Mouse (Mus musculus): ENCODE data around the gene Btbd2.
A peak's percentile ranks its signal among the peaks of the same experiment; 100 is the strongest.
"Not testable (repeated sequence)": the region's sequence is repeated elsewhere in the genome, so short reads cannot be mapped to it uniquely, and the experiment has no call there.

Btbd2 gene

GRCm38 (mm10) chr10:80606306-80606705, 50.6 kb downstream of the Btbd2 start:
- DNase-seq (ENCODE audit: low spot score): peak; percentile 64

DNA sequence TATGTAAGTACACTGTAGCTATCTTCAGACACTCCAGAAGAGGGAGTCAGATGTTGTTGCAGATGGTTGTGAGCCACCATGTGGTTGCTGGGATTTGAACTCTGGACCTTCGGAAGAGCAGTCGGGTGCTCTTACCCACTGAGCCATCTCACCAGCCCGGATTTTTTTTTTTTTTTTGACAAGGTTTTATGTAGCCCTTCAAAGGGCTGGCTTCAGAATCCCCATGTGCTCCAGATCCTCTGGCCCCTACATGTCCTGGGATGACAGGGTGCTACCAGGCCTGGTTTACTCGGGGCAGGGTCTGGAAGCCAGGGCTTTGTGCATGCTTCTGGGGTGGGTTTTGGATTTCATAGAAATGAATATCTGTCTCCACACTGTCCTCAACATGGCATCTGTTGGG, 51.1 kb downstream of the Btbd2 start, which contains the start of gene Gm49322:
Gene Gm49322 (plus strand): TSS at position 301 of the 400 bp plus-strand sequence.
- DNase-seq (ENCODE audit: low spot score): not testable (repeated sequence)

GRCm38 (mm10) chr10:80604988-80605387, 51.9 kb downstream of the Btbd2 start:
- DNase-seq (ENCODE audit: low spot score): no peak

DNA sequence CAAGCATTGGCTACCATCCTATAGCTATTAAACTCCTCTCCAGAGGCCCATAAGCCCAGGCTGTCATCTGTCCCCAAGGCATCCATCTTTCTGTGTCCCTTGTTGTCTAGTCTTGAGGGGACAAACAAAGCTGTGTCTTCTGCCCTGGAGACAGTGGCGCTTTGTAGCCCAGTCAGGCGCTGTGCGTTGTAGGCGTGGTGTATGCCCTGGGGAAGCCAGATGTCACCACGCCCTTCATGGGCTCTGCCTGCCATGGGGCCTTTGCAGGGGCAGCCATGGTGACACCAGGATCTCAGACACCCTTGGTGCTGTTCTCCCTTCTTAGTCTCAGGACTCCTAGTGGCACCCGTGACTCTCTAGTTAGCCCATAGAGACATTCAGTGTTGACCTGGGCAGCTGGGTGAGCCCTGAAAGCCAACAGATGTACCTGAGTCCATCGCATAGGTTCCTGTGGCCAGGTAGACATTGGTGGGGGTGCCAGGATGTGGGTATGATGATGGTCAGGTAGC, 52.8 kb downstream of the Btbd2 start:
- no peak for DNase-seq (ENCODE audit: low spot score)

- DNase-seq (ENCODE audit: low spot score): no peak
Observed at GRCm38 (mm10) chr10:80603364-80603763, 53.5 kb downstream of the Btbd2 start.

DNA sequence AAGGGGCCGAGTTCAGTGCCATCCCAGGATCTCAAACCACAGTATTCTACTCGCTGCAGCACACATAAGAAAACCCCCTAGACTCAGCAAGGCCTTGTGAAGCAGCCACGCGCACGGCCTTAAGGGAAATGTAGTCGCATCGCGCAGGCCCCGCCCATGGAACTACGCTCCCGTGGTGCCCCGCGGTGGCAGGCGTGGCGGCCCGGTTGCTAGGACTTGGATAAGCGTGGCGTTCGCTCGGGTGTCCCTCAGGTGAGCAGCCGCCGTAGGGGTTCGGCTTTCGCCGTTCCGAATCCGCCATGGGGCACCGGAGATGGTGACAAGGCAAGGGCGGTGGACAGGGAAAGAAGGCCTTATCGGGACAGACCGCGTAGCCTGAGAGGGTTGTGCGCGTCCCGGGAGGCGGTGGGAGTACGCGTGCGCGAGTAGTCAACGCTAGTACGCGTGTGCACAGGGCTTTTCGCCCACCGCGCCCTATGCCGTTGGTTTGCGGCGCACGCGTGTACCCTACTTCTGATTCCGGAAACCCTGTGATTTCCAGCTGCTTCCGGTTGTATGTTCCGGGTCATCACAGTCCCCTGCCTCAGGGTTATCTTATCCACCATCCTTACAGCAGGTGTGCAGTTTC, 54.1 kb downstream of the Btbd2 start, which contains the start of the genes Scamp4 and Adat3:
Gene Scamp4 (plus strand): TSS at position 175 of the 628 bp plus-strand sequence.
Gene Adat3 (plus strand): TSS at position 183 of the 628 bp plus-strand sequence.
- DNase-seq (ENCODE audit: low spot score): peak; percentile 96

- DNase-seq (ENCODE audit: low spot score): no peak
Observed at GRCm38 (mm10) chr10:80596318-80596717, 60.6 kb downstream of the Btbd2 start.
